In genomic region chr10:93291843-93292242, GRCm38 (mm10) we compare ENCODE assay signal across 8 mouse cellular contexts. TPM values are rescaled to one million over a fixed set of nuclear protein-coding genes. Genes with fewer than 3 reads are reported as not detected.
DNase-seq lines count a peak whose midpoint lies in the region; ATAC-seq and TF ChIP-seq lines count a peak whose summit lies in the region.

No protein-coding gene starts in this region.

- intact Hi-C loops in heart, postnatal 36 days (cut with DNase I): loop anchor here (1.0 to 5.0 kb wide), 5 partner anchors 45 to 285 kb away; partner anchors contain the start of gene Cdk17

- no peak overlapping the region for H3K9ac ChIP-seq in hindbrain, embryonic 11.5 days (ENCODE audit: low read depth, low read length)
- H3K9ac ChIP-seq in hindbrain, embryonic 13.5 days: no peak overlapping the region
- H3K9ac ChIP-seq in forebrain, postnatal 0 days: no peak overlapping the region
- H3K9ac ChIP-seq in midbrain, embryonic 14.5 days (replicated peaks; ENCODE audit: low read length): no peak overlapping the region

- no peak for ATAC-seq in hindbrain, embryonic 11.5 days (ENCODE audit: low FRiP score)
- ATAC-seq in hindbrain, embryonic 13.5 days (ENCODE audit: low FRiP score): no peak
- peak; percentile 68; the same call in 1 of the 2 replicates for ATAC-seq in forebrain, postnatal 0 days
- no peak for ATAC-seq in midbrain, embryonic 14.5 days (ENCODE audit: low FRiP score, low TSS enrichment)

- WGBS in hindbrain, embryonic 11.5 days: 4% methylated on average over 6 of the region's 6 CpGs
- WGBS in hindbrain, embryonic 13.5 days: 5% methylated on average over 6 of the region's 6 CpGs
- WGBS in forebrain, postnatal 0 days: 2% methylated on average over 6 of the region's 6 CpGs
- WGBS in midbrain, embryonic 14.5 days: 5% methylated on average over 6 of the region's 6 CpGs

- H3K4me2 ChIP-seq in hindbrain, embryonic 11.5 days (replicated peaks; ENCODE audit: low read depth, low read length): no peak overlapping the region
- H3K4me2 ChIP-seq in hindbrain, embryonic 13.5 days: no peak overlapping the region
- no peak overlapping the region for H3K4me2 ChIP-seq in forebrain, postnatal 0 days (ENCODE audit: low read depth)
- H3K4me2 ChIP-seq in midbrain, embryonic 14.5 days (ENCODE audit: low read length): no peak overlapping the region

- peak; percentile 86 for TF ChIP-seq CTCF in forebrain, postnatal 0 days (IDR thresholded peaks at IDR 0.05; ENCODE audit: low read depth)

- peak; percentile 90 for DNase-seq in hindbrain, embryonic 11.5 days (ENCODE audit: low spot score)
- peak; percentile 68 for DNase-seq in c-Kit-positive CD71-positive TER-119-negative erythroid progenitor cells, embryonic 14.5 days (ENCODE audit: low read depth)
- DNase-seq in forebrain, postnatal 0 days: peak; percentile 91
- DNase-seq in heart, postnatal 36 days: peak; percentile 87 to 89
- DNase-seq in layer of hippocampus, postnatal 14 days (ENCODE audit: low spot score in 2 of 2): peak; percentile 69 to 86
- peak; percentile 94 for DNase-seq in midbrain, embryonic 14.5 days
- DNase-seq in spleen, adult 18-20 months: peak; percentile 51 to 74

- no peaks in the 10 kb centered on the region for H3K4me1 ChIP-seq in hindbrain, embryonic 11.5 days (replicated peaks; ENCODE audit: control insufficient read depth, insufficient read depth, low read length)
- peaks cover 9% of the 10 kb centered on the region; the same call in 1 of the 2 replicates for H3K4me1 ChIP-seq in hindbrain, embryonic 13.5 days (replicated peaks)
- H3K4me1 ChIP-seq in forebrain, postnatal 0 days (ENCODE audit: insufficient read depth): no peaks in the 10 kb centered on the region
- H3K4me1 ChIP-seq in midbrain, embryonic 14.5 days (ENCODE audit: control insufficient read depth, insufficient read depth, low read length): 0 out of 2 replicates have a peak, but pooled peaks cover 4% of the 10 kb centered on the region

- H3K27ac ChIP-seq in hindbrain, embryonic 11.5 days (ENCODE audit: low read depth, low read length): no peak overlapping the region
- no peak overlapping the region for H3K27ac ChIP-seq in hindbrain, embryonic 13.5 days
- no peak overlapping the region for H3K27ac ChIP-seq in forebrain, postnatal 0 days (ENCODE audit: low read depth, low read length)
- H3K27ac ChIP-seq in midbrain, embryonic 14.5 days (replicated peaks; ENCODE audit: low read depth, low read length): no peak overlapping the region

- H3K27me3 ChIP-seq in hindbrain, embryonic 11.5 days (ENCODE audit: control insufficient read depth, insufficient read depth, low read length): no peaks in the 10 kb centered on the region
- no peaks in the 10 kb centered on the region for H3K27me3 ChIP-seq in hindbrain, embryonic 13.5 days
- no peaks in the 10 kb centered on the region for H3K27me3 ChIP-seq in forebrain, postnatal 0 days (ENCODE audit: insufficient read depth, low read length)
- no peaks in the 10 kb centered on the region for H3K27me3 ChIP-seq in midbrain, embryonic 14.5 days (ENCODE audit: control insufficient read depth, insufficient read depth, low read length)

- H3K36me3 ChIP-seq in hindbrain, embryonic 11.5 days (ENCODE audit: control insufficient read depth, insufficient read depth, low read length): no peaks in the 10 kb centered on the region
- H3K36me3 ChIP-seq in hindbrain, embryonic 13.5 days: no peaks in the 10 kb centered on the region
- H3K36me3 ChIP-seq in forebrain, postnatal 0 days (ENCODE audit: insufficient read depth): no peaks in the 10 kb centered on the region
- H3K36me3 ChIP-seq in midbrain, embryonic 14.5 days (ENCODE audit: control insufficient read depth, insufficient read depth, low read length): no peaks in the 10 kb centered on the region

- H3K9me3 ChIP-seq in hindbrain, embryonic 11.5 days (ENCODE audit: control insufficient read depth, low read length): no peaks in the 10 kb centered on the region
- no peaks in the 10 kb centered on the region for H3K9me3 ChIP-seq in hindbrain, embryonic 13.5 days
- H3K9me3 ChIP-seq in forebrain, postnatal 0 days (ENCODE audit: low read length): no peaks in the 10 kb centered on the region
- H3K9me3 ChIP-seq in midbrain, embryonic 14.5 days (ENCODE audit: control insufficient read depth, low read length): no peaks in the 10 kb centered on the region

- H3K4me3 ChIP-seq in hindbrain, embryonic 11.5 days (ENCODE audit: low read depth, low read length): no peak overlapping the region
- H3K4me3 ChIP-seq in hindbrain, embryonic 13.5 days: no peak overlapping the region
- H3K4me3 ChIP-seq in forebrain, postnatal 0 days (ENCODE audit: low read depth, low read length): no peak overlapping the region
- H3K4me3 ChIP-seq in midbrain, embryonic 14.5 days (replicated peaks; ENCODE audit: low read depth, low read length): no peak overlapping the region

RNA-seq across cellular contexts. Expression of gene Elk3, which starts 19.1 kb away (rescaled TPM):
- 16.0 and 22.8 TPM in 2 replicates for polyA plus RNA-seq in hindbrain, embryonic 11.5 days (2014; fragmentation: Nextera tagmentation; extraction: Ambion mirVana)
- 10.4 and 13.0 TPM in 2 replicates for polyA plus RNA-seq in hindbrain, embryonic 13.5 days (2015; fragmentation: Nextera tagmentation; extraction: Ambion mirVana)
- total RNA-seq in forebrain, postnatal 0 days (2014; rRNA removed): 5.1 and 8.8 TPM in 2 replicates
- 4.9 and 6.2 TPM in 2 replicates for polyA plus RNA-seq in forebrain, postnatal 0 days (2015; fragmentation: Nextera tagmentation; extraction: Ambion mirVana)
- total RNA-seq in heart, postnatal 36 days (2021): 10 to 100 TPM; 42.0 to 53.5 TPM
- 1 to 10 TPM; 8.9 to 9.8 TPM for total RNA-seq in layer of hippocampus, postnatal 14 days (2021)
- polyA plus RNA-seq in midbrain, embryonic 14.5 days (2014; fragmentation: Nextera tagmentation; extraction: Ambion mirVana): 4.4 and 8.8 TPM in 2 replicates
